Mouse (Mus musculus): Measurements from ENCODE around the gene Gja6. TPM values are rescaled to one million over a fixed set of nuclear protein-coding genes. Genes with fewer than 3 reads are reported as not detected.

Gja6 gene
- not detected in 2 replicates for polyA plus RNA-seq (2012; ENCODE audit: insufficient read depth, low replicate concordance)

GRCm38 (mm10) chrX:160906952-160907351 lies at the start of gene Gja6:
Gene Gja6, minus strand, starts transcription at chrX:160907052.
- Histone ChIP-seq H3K9me3 (no peaks in the 10 kb centered on the region), H3K4me3 (replicated peaks) (no peak within 1 kb of the TSS), H3K4me1 (peaks cover 12% of the 10 kb centered on the region), H3K27me3 (replicated peaks) (peaks cover 7% of the 10 kb centered on the region), H3K36me3 (replicated peaks; ENCODE audit: low read length) (no peaks in the 10 kb centered on the region)
- TF ChIP-seq GATA1 (IDR thresholded peaks at IDR 0.05; ENCODE audit: borderline replicate concordance, low read length) (no peak), FLI1 (IDR thresholded peaks at IDR 0.05; ENCODE audit: low read length) (no peak)

GRCm38 (mm10) chrX:160949583-160949982 lies 42.7 kb upstream of the Gja6 start:
- no peaks in the 10 kb centered on the region for H3K4me1 ChIP-seq
- no peaks in the 10 kb centered on the region for H3K36me3 ChIP-seq (replicated peaks; ENCODE audit: low read length)
- no peak overlapping the region for H3K4me3 ChIP-seq (replicated peaks)
- peaks cover 7% of the 10 kb centered on the region for H3K27me3 ChIP-seq (replicated peaks)
- no peaks in the 10 kb centered on the region for H3K9me3 ChIP-seq
- TF ChIP-seq GATA1 (IDR thresholded peaks at IDR 0.05; ENCODE audit: borderline replicate concordance, low read length): no peak

GRCm38 (mm10) chrX:160944722-160945121 lies 37.9 kb upstream of the Gja6 start:
- Histone ChIP-seq H3K36me3 (replicated peaks; ENCODE audit: low read length) (no peaks in the 10 kb centered on the region), H3K4me3 (replicated peaks) (no peak overlapping the region), H3K9me3 (no peaks in the 10 kb centered on the region), H3K4me1 (no peaks in the 10 kb centered on the region), H3K27me3 (replicated peaks) (peaks cover 2% of the 10 kb centered on the region)
- TF ChIP-seq FLI1 (IDR thresholded peaks at IDR 0.05; ENCODE audit: low read length) (no peak), GATA1 (IDR thresholded peaks at IDR 0.05; ENCODE audit: borderline replicate concordance, low read length) (no peak)

GRCm38 (mm10) chrX:160935541-160935940 lies 28.7 kb upstream of the Gja6 start:
- Histone ChIP-seq H3K4me1 (no peaks in the 10 kb centered on the region), H3K9me3 (peaks cover 2% of the 10 kb centered on the region), H3K36me3 (replicated peaks; ENCODE audit: low read length) (no peaks in the 10 kb centered on the region), H3K4me3 (replicated peaks) (no peak overlapping the region), H3K27me3 (replicated peaks) (peaks cover 2% of the 10 kb centered on the region)
- no peak for TF ChIP-seq GATA1 (IDR thresholded peaks at IDR 0.05; ENCODE audit: borderline replicate concordance, low read length)
- TF ChIP-seq FLI1 (IDR thresholded peaks at IDR 0.05; ENCODE audit: low read length): no peak

- peaks cover 2% of the 10 kb centered on the region for H3K27me3 ChIP-seq (replicated peaks)
- no peaks in the 10 kb centered on the region for H3K36me3 ChIP-seq (replicated peaks; ENCODE audit: low read length)
- TF ChIP-seq GATA1 (IDR thresholded peaks at IDR 0.05; ENCODE audit: borderline replicate concordance, low read length) (no peak), FLI1 (IDR thresholded peaks at IDR 0.05; ENCODE audit: low read length) (no peak)
- H3K9me3 ChIP-seq: peaks cover 4% of the 10 kb centered on the region
- H3K4me3 ChIP-seq (replicated peaks): no peak overlapping the region
- no peaks in the 10 kb centered on the region for H3K4me1 ChIP-seq
These were observed 23.8 kb upstream of the Gja6 start for GRCm38 (mm10) chrX:160930656-160931055.

- no peaks in the 10 kb centered on the region for H3K4me1 ChIP-seq
- peaks cover 4% of the 10 kb centered on the region for H3K9me3 ChIP-seq
- H3K36me3 ChIP-seq (replicated peaks; ENCODE audit: low read length): no peaks in the 10 kb centered on the region
- TF ChIP-seq GATA1 (IDR thresholded peaks at IDR 0.05; ENCODE audit: borderline replicate concordance, low read length): no peak
- no peak for TF ChIP-seq FLI1 (IDR thresholded peaks at IDR 0.05; ENCODE audit: low read length)
- H3K27me3 ChIP-seq (replicated peaks): no peaks in the 10 kb centered on the region
- no peak overlapping the region for H3K4me3 ChIP-seq (replicated peaks)
These were observed 22.0 kb upstream of the Gja6 start for GRCm38 (mm10) chrX:160928870-160929269.

GRCm38 (mm10) chrX:160919022-160919637 lies 12.3 kb upstream of the Gja6 start:
- peaks cover 3% of the 10 kb centered on the region for H3K27me3 ChIP-seq (replicated peaks)
- TF ChIP-seq GATA1 (IDR thresholded peaks at IDR 0.05; ENCODE audit: borderline replicate concordance, low read length) (no peak), FLI1 (IDR thresholded peaks at IDR 0.05; ENCODE audit: low read length) (no peak)
- H3K4me3 ChIP-seq (replicated peaks): no peak overlapping the region
- H3K4me1 ChIP-seq: peaks cover 6% of the 10 kb centered on the region; the same call in 1 of the 2 replicates
- peaks cover 5% of the 10 kb centered on the region for H3K9me3 ChIP-seq
- no peaks in the 10 kb centered on the region for H3K36me3 ChIP-seq (replicated peaks; ENCODE audit: low read length)

GRCm38 (mm10) chrX:160906477-160906876 lies 375 bp downstream of the Gja6 start:
- Histone ChIP-seq H3K4me3 (replicated peaks) (no peak overlapping the region), H3K27me3 (replicated peaks) (peaks cover 9% of the 10 kb centered on the region), H3K9me3 (no peaks in the 10 kb centered on the region), H3K36me3 (replicated peaks; ENCODE audit: low read length) (no peaks in the 10 kb centered on the region), H3K4me1 (peaks cover 12% of the 10 kb centered on the region)
- no peak for TF ChIP-seq GATA1 (IDR thresholded peaks at IDR 0.05; ENCODE audit: borderline replicate concordance, low read length)

- no peak overlapping the region for H3K4me3 ChIP-seq (replicated peaks)
These were observed 939 bp downstream of the Gja6 start for GRCm38 (mm10) chrX:160905913-160906312.

GRCm38 (mm10) chrX:160905041-160905678 lies 1.7 kb downstream of the Gja6 start:
- no peak for TF ChIP-seq FLI1 (IDR thresholded peaks at IDR 0.05; ENCODE audit: low read length)
- no peak for TF ChIP-seq GATA1 (IDR thresholded peaks at IDR 0.05; ENCODE audit: borderline replicate concordance, low read length)
- H3K27me3 ChIP-seq (replicated peaks): peaks cover 9% of the 10 kb centered on the region
- no peak overlapping the region for H3K4me3 ChIP-seq (replicated peaks)
- H3K36me3 ChIP-seq (replicated peaks; ENCODE audit: low read length): no peaks in the 10 kb centered on the region
- H3K4me1 ChIP-seq: peaks cover 12% of the 10 kb centered on the region
- no peaks in the 10 kb centered on the region for H3K9me3 ChIP-seq

More at GRCm38 (mm10) chrX:160905913-160906312, 939 bp downstream of the Gja6 start:
- H3K27me3 ChIP-seq (replicated peaks): peaks cover 9% of the 10 kb centered on the region
- no peaks in the 10 kb centered on the region for H3K9me3 ChIP-seq
- TF ChIP-seq GATA1 (IDR thresholded peaks at IDR 0.05; ENCODE audit: borderline replicate concordance, low read length) (no peak), FLI1 (IDR thresholded peaks at IDR 0.05; ENCODE audit: low read length) (no peak)
- peaks cover 12% of the 10 kb centered on the region for H3K4me1 ChIP-seq
- H3K36me3 ChIP-seq (replicated peaks; ENCODE audit: low read length): no peaks in the 10 kb centered on the region

Data from megakaryocyte, embryonic 14.5 days (primary cell).